Mouse (Mus musculus): ENCODE results near the gene Atp2a3.

- TF ChIP-seq CTCF (IDR thresholded peaks at IDR 0.05; ENCODE audit: insufficient read depth, low read length) (no peak), POLR2A (IDR thresholded peaks at IDR 0.05; ENCODE audit: borderline replicate concordance, extremely low read depth, low read depth, low read length) (no peak)
Observed at GRCm38 (mm10) chr11:72960723-72961071, 272 bp upstream of the Atp2a3 start.

All from lung, adult 2 months (tissue).